Mouse (Mus musculus) Patski (cell line): ENCODE measurements around the gene Sfmbt1. TPM values are rescaled to one million over a fixed set of nuclear protein-coding genes. Genes with fewer than 3 reads are reported as not detected.
A peak's percentile ranks its signal among the peaks of the same experiment; 100 is the strongest.

Source experiments
- ATAC-seq: fragments of 100-300 bp; one replicate; pipeline ENCODE4 v1.8.0; 2021
- CTCF ChIA-PET: fragments of 350-600 bp; sonication (Branson Sonifier 250); formaldehyde crosslinking; loops from one replicate; lab custom pipeline; 2022; ENCODE audit warnings: inconsistent platforms; lab: Charles Lee
- POLR2A ChIA-PET: fragments of 350-600 bp; sonication (Branson Sonifier 250); formaldehyde crosslinking; loops from one replicate; lab custom pipeline; 2022; ENCODE audit warnings: antibody characterized with exemption, inconsistent platforms; lab: Charles Lee
- DNase-seq: peaks from one replicate; pipeline ENCODE4 v3.0.0-alpha.2; 2011; ENCODE audit warnings: low read depth, low spot score
- H3K27me3 ChIP-seq: fragments of 371-371 bp; one replicate; pipeline ENCODE4 v1.5.1; 2021
- CTCF ChIP-seq: fragments of 100-300 bp; IDR thresholded peaks from one replicate; pipeline ENCODE4 v1.5.1; 2021
- in situ Hi-C: fragments of 300-500 bp; cut with MboI; formaldehyde crosslinking; loops from 3 replicates; pipeline ENCODE4 v1.11.1; 2018; ENCODE audit warnings: low pct_unique_long_range_greater_than_20kb, mixed read lengths
- polyA plus RNA-seq: library from polyadenylated mRNA; unstranded; gene quantifications from one replicate; pipeline ENCODE4 v1.2.3, GENCODE M21; 2021

Gene Sfmbt1
- polyA plus RNA-seq, 1 experiment from 2014 or later: 14.8 TPM

- H3K27me3 ChIP-seq: no peaks in the 10 kb centered on the region
- ATAC-seq (no peak), DNase-seq (no peak)
- no peak for TF ChIP-seq CTCF
- CTCF ChIA-PET: interaction anchor here (1.7 kb wide), 1 partner anchor 14 kb away, joined by 3 read pairs; no protein-coding TSS in a partner anchor
- in situ Hi-C loops: no loop called here
- POLR2A ChIA-PET: interaction anchor here (0.7 kb wide), 1 partner anchor 258 kb away, joined by 3 read pairs; no protein-coding TSS in a partner anchor
Measured at GRCm38 (mm10) chr14:30743891-30744290, 29.2 kb downstream of the Sfmbt1 start.

DNA sequence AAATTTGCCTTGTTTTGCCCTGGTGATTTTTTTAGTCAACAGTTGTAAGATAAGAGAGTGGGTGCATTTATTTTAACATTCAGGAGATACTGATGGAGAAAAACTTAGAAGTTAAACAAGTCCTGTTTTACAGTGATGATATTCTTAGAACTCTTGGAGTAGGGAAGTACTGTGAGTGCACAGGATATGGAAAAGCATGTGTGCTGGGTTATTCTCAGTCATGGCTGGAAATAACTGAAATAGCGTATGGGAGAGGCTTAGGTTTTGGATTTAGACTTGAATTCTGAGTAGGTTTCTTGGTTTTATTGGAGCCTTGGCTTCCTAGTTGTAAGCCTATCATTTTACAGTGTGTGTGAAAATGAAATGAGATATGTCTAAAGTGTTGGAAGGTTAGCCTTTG is 31.5 kb downstream of the Sfmbt1 start:
- ChIA-PET POLR2A (interaction anchor here (0.6 kb wide), 1 partner anchor 32 kb away, joined by 4 read pairs; no protein-coding TSS in a partner anchor), CTCF (no interaction called here)
- ATAC-seq: no peak
- DNase-seq: no peak
- in situ Hi-C loops: no loop called here
- H3K27me3 ChIP-seq: no peaks in the 10 kb centered on the region
- TF ChIP-seq CTCF: no peak

- ATAC-seq (no peak), DNase-seq (no peak)
- ChIA-PET CTCF (interaction anchor here (1.5 kb wide), 1 partner anchor 9 kb away, joined by 4 read pairs; no protein-coding TSS in a partner anchor), POLR2A (no interaction called here)
- no peaks in the 10 kb centered on the region for H3K27me3 ChIP-seq
- in situ Hi-C loops: no loop called here
- no peak for TF ChIP-seq CTCF
Measured at GRCm38 (mm10) chr14:30757239-30757638, 42.6 kb downstream of the Sfmbt1 start.

DNA sequence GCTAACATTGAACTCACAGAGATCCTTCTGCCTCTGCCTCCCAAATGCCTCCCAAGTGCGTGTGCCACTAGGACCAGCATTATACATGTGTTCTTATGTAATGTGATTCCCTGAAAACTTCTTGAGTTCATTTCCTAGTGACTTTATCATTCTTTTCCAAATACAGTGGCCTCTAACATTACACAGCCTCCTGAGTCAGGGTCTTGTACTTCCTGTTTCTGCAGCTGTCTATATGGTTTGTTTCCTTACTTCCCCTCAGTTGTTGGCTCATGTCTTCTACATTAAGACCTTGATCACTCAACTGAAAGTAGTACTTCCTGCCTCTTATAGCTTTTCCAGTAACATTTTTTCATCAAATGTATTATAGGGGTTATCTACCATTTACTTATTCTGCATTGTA is 46.6 kb downstream of the Sfmbt1 start:
- ChIA-PET POLR2A (no interaction called here), CTCF (no interaction called here)
- ATAC-seq (no peak), DNase-seq (no peak)
- in situ Hi-C loops: no loop called here
- H3K27me3 ChIP-seq: no peaks in the 10 kb centered on the region
- no peak for TF ChIP-seq CTCF

DNA sequence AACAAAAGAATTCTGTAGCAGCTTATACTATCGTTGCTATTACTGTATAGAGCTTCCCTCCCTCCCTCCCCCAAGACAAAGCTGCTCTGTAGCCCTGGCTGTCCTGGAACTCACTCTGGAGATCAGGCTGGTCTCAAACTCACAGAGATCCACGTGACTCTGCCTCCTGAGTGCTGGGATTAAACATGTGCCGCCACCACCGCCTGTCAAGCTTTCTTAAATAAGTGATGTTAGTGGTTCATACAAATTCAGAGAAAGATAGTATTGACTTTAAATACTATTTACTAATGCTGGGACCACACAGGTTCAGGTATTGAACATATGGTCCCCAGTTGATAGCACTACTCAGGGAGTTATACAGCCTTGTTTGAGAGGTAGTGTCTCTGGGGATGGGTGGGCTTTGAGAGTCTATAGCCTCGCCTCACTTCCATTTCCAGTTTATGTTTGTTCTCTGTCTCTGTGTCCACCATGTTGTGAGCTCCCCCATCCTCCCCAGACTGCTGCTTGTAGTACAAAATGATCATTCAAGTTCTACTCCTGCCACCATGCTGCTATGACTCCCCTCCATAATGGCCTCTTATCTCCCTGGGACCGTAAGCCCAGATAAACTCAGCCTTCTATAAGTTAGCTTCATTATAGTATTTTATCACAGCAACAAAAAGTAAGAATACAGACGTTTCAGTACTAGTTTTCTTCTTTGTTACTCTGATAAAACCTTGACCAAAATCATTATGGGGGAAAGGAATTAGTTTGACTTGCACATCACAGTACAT is 47.7 kb downstream of the Sfmbt1 start:
- POLR2A ChIA-PET: no interaction called here
- ATAC-seq: no peak
- no peak for DNase-seq
- no peaks in the 10 kb centered on the region for H3K27me3 ChIP-seq
- CTCF ChIA-PET: interaction anchor here (0.7 to 1.6 kb wide), 2 partner anchors 14 to 73 kb away, joined by 3 read pairs; no protein-coding TSS in a partner anchor
- in situ Hi-C loops: no loop called here
- no peak for TF ChIP-seq CTCF

GRCm38 (mm10) chr14:30762904-30763568 is 48.4 kb downstream of the Sfmbt1 start:
- DNase-seq (no peak), ATAC-seq (no peak)
- POLR2A ChIA-PET: no interaction called here
- in situ Hi-C loops: no loop called here
- CTCF ChIA-PET: interaction anchor here (0.7 to 1.6 kb wide), 2 partner anchors 14 to 72 kb away, joined by 3 read pairs; no protein-coding TSS in a partner anchor
- no peaks in the 10 kb centered on the region for H3K27me3 ChIP-seq
- no peak for TF ChIP-seq CTCF

DNA sequence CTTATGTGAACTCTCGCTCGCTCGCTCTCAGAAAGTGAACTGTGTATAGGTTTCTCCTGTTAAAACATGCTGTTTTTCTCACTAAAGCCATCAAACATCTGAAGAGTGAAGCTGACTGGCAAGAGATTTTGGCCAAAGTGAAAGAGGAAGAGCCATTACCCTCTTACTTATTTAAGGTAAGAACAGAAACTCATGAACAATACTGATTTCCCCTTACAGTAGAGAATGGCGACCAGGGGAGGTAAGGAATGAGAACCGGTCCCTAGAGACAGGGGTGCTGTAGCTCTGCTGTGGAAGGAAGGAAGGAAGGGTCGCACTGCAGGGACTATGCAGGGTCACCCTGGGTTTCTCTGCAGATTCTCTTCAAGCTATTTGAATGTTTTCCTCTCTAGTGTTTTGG is 70.0 kb downstream of the Sfmbt1 start:
- no peak for TF ChIP-seq CTCF
- CTCF ChIA-PET: interaction anchor here (1.0 to 1.2 kb wide), 3 partner anchors 8 to 26 kb away, joined by 3 to 4 read pairs (median 3); no protein-coding TSS in a partner anchor
- DNase-seq (no peak), ATAC-seq (no peak)
- H3K27me3 ChIP-seq: no peaks in the 10 kb centered on the region
- in situ Hi-C loops: no loop called here
- POLR2A ChIA-PET: no interaction called here

- H3K27me3 ChIP-seq: no peaks in the 10 kb centered on the region
- CTCF ChIA-PET: no interaction called here
- ATAC-seq (no peak), DNase-seq (peak; percentile 20)
- TF ChIP-seq CTCF: no peak
- POLR2A ChIA-PET: no interaction called here
- in situ Hi-C loops: no loop called here
Measured at GRCm38 (mm10) chr14:30789471-30789870, 74.8 kb downstream of the Sfmbt1 start.

- CTCF ChIA-PET: interaction anchor here (1.4 kb wide), 1 partner anchor 19 kb away, joined by 4 read pairs; no protein-coding TSS in a partner anchor
- ATAC-seq: no peak
Measured at GRCm38 (mm10) chr14:30792871-30793270, 78.2 kb downstream of the Sfmbt1 start.

DNA sequence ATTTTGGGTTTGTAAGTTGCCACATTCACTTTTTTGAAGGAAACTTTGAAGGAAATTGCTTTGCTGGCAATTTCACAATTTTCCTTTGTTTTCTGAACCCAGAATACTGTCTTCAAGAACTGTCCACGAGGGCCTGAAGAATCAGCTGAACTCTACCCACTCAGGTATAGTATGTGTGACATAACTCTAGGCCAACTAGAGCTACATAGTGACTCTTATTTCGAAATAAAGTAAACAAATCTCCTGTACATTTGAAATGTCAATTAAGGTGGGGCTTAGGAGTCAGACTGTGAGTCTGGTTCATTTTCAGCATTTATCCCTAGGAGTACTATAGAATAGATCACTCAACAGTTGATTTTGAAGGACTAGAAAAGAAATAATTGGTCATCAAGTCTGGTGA is 87.1 kb downstream of the Sfmbt1 start:
- POLR2A ChIA-PET: no interaction called here
- CTCF ChIA-PET: no interaction called here
- ATAC-seq (no peak), DNase-seq (no peak)
- in situ Hi-C loops: no loop called here
- TF ChIP-seq CTCF: no peak
- no peaks in the 10 kb centered on the region for H3K27me3 ChIP-seq

More at GRCm38 (mm10) chr14:30792871-30793270, 78.2 kb downstream of the Sfmbt1 start:
- DNase-seq: no peak
- no peak for TF ChIP-seq CTCF
- in situ Hi-C loops: no loop called here
- POLR2A ChIA-PET: interaction anchor here (0.5 to 0.6 kb wide), 2 partner anchors 13 to 46 kb away, joined by 4 to 6 read pairs; no protein-coding TSS in a partner anchor
- H3K27me3 ChIP-seq: no peaks in the 10 kb centered on the region

GRCm38 (mm10) chr14:30821136-30821535 is 106.5 kb downstream of the Sfmbt1 start:
- in situ Hi-C loops: no loop called here
- ChIA-PET CTCF (interaction anchor here (1.1 kb wide), 1 partner anchor 11 kb away, joined by 4 read pairs; no protein-coding TSS in a partner anchor), POLR2A (no interaction called here)
- no peak for TF ChIP-seq CTCF
- DNase-seq (no peak), ATAC-seq (no peak)
- H3K27me3 ChIP-seq: no peaks in the 10 kb centered on the region
